Mouse (Mus musculus): ENCODE data around the gene Cwf19l1.

Gene Cwf19l1

GRCm38 (mm10) chr19:44135072-44135959 lies at the start of gene Cwf19l1:
Gene Cwf19l1 (minus strand): TSS chr19:44135876.
- in situ Hi-C loops (cut with MboI; ENCODE audit: low pct_unique_long_range_greater_than_20kb in 1 of 2, low sequenced_read_pairs in 2 of 2, unreplicated experiment in 1 of 2): no loop called here

GRCm38 (mm10) chr19:44183968-44184367 lies 48.3 kb upstream of the Cwf19l1 start:
- in situ Hi-C loops (cut with MboI; ENCODE audit: low pct_unique_long_range_greater_than_20kb in 1 of 2, low sequenced_read_pairs in 2 of 2, unreplicated experiment in 1 of 2): no loop called here

- in situ Hi-C loops (cut with MboI; ENCODE audit: low pct_unique_long_range_greater_than_20kb in 1 of 2, low sequenced_read_pairs in 2 of 2, unreplicated experiment in 1 of 2): no loop called here
Observed at GRCm38 (mm10) chr19:44180502-44180901, 44.8 kb upstream of the Cwf19l1 start.

GRCm38 (mm10) chr19:44176741-44177140 lies 41.1 kb upstream of the Cwf19l1 start:
- in situ Hi-C loops (cut with MboI; ENCODE audit: low pct_unique_long_range_greater_than_20kb in 1 of 2, low sequenced_read_pairs in 2 of 2, unreplicated experiment in 1 of 2): no loop called here

GRCm38 (mm10) chr19:44174835-44175234 lies 39.2 kb upstream of the Cwf19l1 start:
- in situ Hi-C loops (cut with MboI; ENCODE audit: low pct_unique_long_range_greater_than_20kb in 1 of 2, low sequenced_read_pairs in 2 of 2, unreplicated experiment in 1 of 2): no loop called here

GRCm38 (mm10) chr19:44161515-44161914 lies 25.8 kb upstream of the Cwf19l1 start:
- in situ Hi-C loops (cut with MboI; ENCODE audit: low pct_unique_long_range_greater_than_20kb in 1 of 2, low sequenced_read_pairs in 2 of 2, unreplicated experiment in 1 of 2): no loop called here

- in situ Hi-C loops (cut with MboI; ENCODE audit: low pct_unique_long_range_greater_than_20kb in 1 of 2, low sequenced_read_pairs in 2 of 2, unreplicated experiment in 1 of 2): no loop called here
Observed at GRCm38 (mm10) chr19:44159386-44159785, 23.7 kb upstream of the Cwf19l1 start.

GRCm38 (mm10) chr19:44157005-44157404 lies 21.3 kb upstream of the Cwf19l1 start:
- in situ Hi-C loops (cut with MboI; ENCODE audit: low pct_unique_long_range_greater_than_20kb in 1 of 2, low sequenced_read_pairs in 2 of 2, unreplicated experiment in 1 of 2): no loop called here

GRCm38 (mm10) chr19:44153781-44154180 lies 18.1 kb upstream of the Cwf19l1 start:
- in situ Hi-C loops (cut with MboI; ENCODE audit: low pct_unique_long_range_greater_than_20kb in 1 of 2, low sequenced_read_pairs in 2 of 2, unreplicated experiment in 1 of 2): no loop called here

GRCm38 (mm10) chr19:44148991-44149390 lies 13.3 kb upstream of the Cwf19l1 start:
- in situ Hi-C loops (cut with MboI; ENCODE audit: low pct_unique_long_range_greater_than_20kb in 1 of 2, low sequenced_read_pairs in 2 of 2, unreplicated experiment in 1 of 2): no loop called here

GRCm38 (mm10) chr19:44148345-44148744 lies 12.7 kb upstream of the Cwf19l1 start:
- in situ Hi-C loops (cut with MboI; ENCODE audit: low pct_unique_long_range_greater_than_20kb in 1 of 2, low sequenced_read_pairs in 2 of 2, unreplicated experiment in 1 of 2): no loop called here

GRCm38 (mm10) chr19:44146951-44147350 lies 11.3 kb upstream of the Cwf19l1 start:
- in situ Hi-C loops (cut with MboI; ENCODE audit: low pct_unique_long_range_greater_than_20kb in 1 of 2, low sequenced_read_pairs in 2 of 2, unreplicated experiment in 1 of 2): no loop called here

GRCm38 (mm10) chr19:44146568-44146879 lies 10.8 kb upstream of the Cwf19l1 start:
- in situ Hi-C loops (cut with MboI; ENCODE audit: low pct_unique_long_range_greater_than_20kb in 1 of 2, low sequenced_read_pairs in 2 of 2, unreplicated experiment in 1 of 2): no loop called here

GRCm38 (mm10) chr19:44145702-44146567 lies 10.3 kb upstream of the Cwf19l1 start, which contains the start of gene Bloc1s2:
Gene Bloc1s2 (minus strand): TSS chr19:44146446.
- in situ Hi-C loops (cut with MboI; ENCODE audit: low pct_unique_long_range_greater_than_20kb in 1 of 2, low sequenced_read_pairs in 2 of 2, unreplicated experiment in 1 of 2): no loop called here

- in situ Hi-C loops (cut with MboI; ENCODE audit: low pct_unique_long_range_greater_than_20kb in 1 of 2, low sequenced_read_pairs in 2 of 2, unreplicated experiment in 1 of 2): no loop called here
Observed at GRCm38 (mm10) chr19:44144366-44144765, 8.7 kb upstream of the Cwf19l1 start.

GRCm38 (mm10) chr19:44135960-44136485 lies 347 bp upstream of the Cwf19l1 start:
- in situ Hi-C loops (cut with MboI; ENCODE audit: low pct_unique_long_range_greater_than_20kb in 1 of 2, low sequenced_read_pairs in 2 of 2, unreplicated experiment in 1 of 2): no loop called here

- in situ Hi-C loops (cut with MboI; ENCODE audit: low pct_unique_long_range_greater_than_20kb in 1 of 2, low sequenced_read_pairs in 2 of 2, unreplicated experiment in 1 of 2): no loop called here
Observed at GRCm38 (mm10) chr19:44132917-44133316, 2.8 kb downstream of the Cwf19l1 start.

- in situ Hi-C loops (cut with MboI; ENCODE audit: low pct_unique_long_range_greater_than_20kb in 1 of 2, low sequenced_read_pairs in 2 of 2, unreplicated experiment in 1 of 2): no loop called here
Observed at GRCm38 (mm10) chr19:44128560-44128959, 7.1 kb downstream of the Cwf19l1 start.
